Mouse (Mus musculus): Measurements from ENCODE around the gene Gcnt2.

Gcnt2 gene

GRCm38 (mm10) chr13:40908044-40908443 lies 48.5 kb downstream of the Gcnt2 start:
- DNase-seq: no peak

GRCm38 (mm10) chr13:40909060-40909459 lies 49.5 kb downstream of the Gcnt2 start:
- no peak for DNase-seq

GRCm38 (mm10) chr13:40910047-40910446 lies 50.5 kb downstream of the Gcnt2 start:
- no peak for DNase-seq

GRCm38 (mm10) chr13:40911951-40912350 lies 52.4 kb downstream of the Gcnt2 start:
- no peak for DNase-seq

GRCm38 (mm10) chr13:40913395-40914018 lies 54.0 kb downstream of the Gcnt2 start:
- DNase-seq: no peak

GRCm38 (mm10) chr13:40914053-40914585 lies 54.6 kb downstream of the Gcnt2 start:
- peak; percentile 39 for DNase-seq

- DNase-seq: no peak
Measured at GRCm38 (mm10) chr13:40916321-40917160, 57.0 kb downstream of the Gcnt2 start.

GRCm38 (mm10) chr13:40917161-40918091 lies 57.9 kb downstream of the Gcnt2 start:
- peak; percentile 81 for DNase-seq

GRCm38 (mm10) chr13:40921326-40922059 lies 61.9 kb downstream of the Gcnt2 start:
- DNase-seq: peak; percentile 87

- DNase-seq: no peak
Measured at GRCm38 (mm10) chr13:40922311-40922877, 62.8 kb downstream of the Gcnt2 start.

- no peak for DNase-seq
Measured at GRCm38 (mm10) chr13:40923756-40924315, 64.3 kb downstream of the Gcnt2 start.

GRCm38 (mm10) chr13:40928192-40928898 lies 68.8 kb downstream of the Gcnt2 start:
- DNase-seq: no peak

GRCm38 (mm10) chr13:40931871-40932270 lies 72.3 kb downstream of the Gcnt2 start:
- DNase-seq: peak; percentile 67

GRCm38 (mm10) chr13:40932573-40932972 lies 73.0 kb downstream of the Gcnt2 start:
- DNase-seq: no peak

GRCm38 (mm10) chr13:40934341-40934740 lies 74.8 kb downstream of the Gcnt2 start:
- no peak for DNase-seq

GRCm38 (mm10) chr13:40937586-40937985 lies 78.0 kb downstream of the Gcnt2 start:
- no peak for DNase-seq

- DNase-seq: peak; percentile 58
Measured at GRCm38 (mm10) chr13:40938485-40939357, 79.2 kb downstream of the Gcnt2 start.

- no peak for DNase-seq
Measured at GRCm38 (mm10) chr13:40943066-40943465, 83.5 kb downstream of the Gcnt2 start.

GRCm38 (mm10) chr13:40943936-40944335 lies 84.4 kb downstream of the Gcnt2 start:
- no peak for DNase-seq

- no peak for DNase-seq
Measured at GRCm38 (mm10) chr13:40944346-40944745, 84.8 kb downstream of the Gcnt2 start.
